Mouse (Mus musculus) A20 (cell line): ENCODE measurements around the gene Eps15.
A peak's percentile ranks its signal among the peaks of the same experiment; 100 is the strongest.

Experiments
- DNase-seq: peaks from one replicate; pipeline ENCODE4 v3.0.0-alpha.2; 2011; ENCODE audit warnings: low read depth, low spot score

The Eps15 gene

DNA sequence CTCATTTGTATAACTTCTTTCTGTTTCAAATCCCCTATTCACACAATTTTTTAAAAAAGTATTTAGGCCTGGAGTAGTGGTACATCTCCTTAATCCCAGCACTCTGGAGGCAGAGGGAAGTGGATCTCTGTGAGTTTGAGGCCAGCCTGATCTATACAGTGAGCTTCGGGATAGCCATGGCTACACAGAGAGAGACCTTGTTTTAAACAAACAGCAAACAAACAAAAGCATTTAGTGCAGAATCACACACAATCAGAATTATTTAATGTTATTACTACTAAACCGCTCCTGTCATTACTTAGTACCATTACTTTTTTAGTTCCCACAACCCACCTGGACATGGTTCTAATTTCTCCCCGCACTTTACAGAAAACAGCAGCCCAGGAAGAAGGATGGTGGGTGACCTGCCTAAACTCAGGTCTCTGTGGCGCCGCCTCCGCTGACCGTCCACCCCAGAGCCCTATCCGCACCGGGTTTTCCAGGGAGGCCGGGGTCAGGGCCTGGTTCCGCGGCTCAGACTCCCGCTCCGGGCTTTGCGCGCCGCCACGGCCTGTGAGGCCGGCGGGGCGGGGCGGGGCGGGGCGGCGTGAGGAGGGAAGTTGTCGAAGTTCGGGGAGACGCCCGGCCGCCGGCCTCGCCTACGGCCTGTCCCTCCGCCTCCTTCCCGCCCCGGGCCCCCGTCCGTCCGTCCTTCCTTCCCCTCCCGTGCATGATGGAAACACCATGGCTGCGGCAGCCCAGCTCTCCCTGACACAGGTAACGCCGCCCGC is at the start of gene Eps15:
Gene Eps15 (plus strand): TSS at position 580 of the 770 bp plus-strand sequence.
- DNase-seq, result peak; percentile 96

GRCm38 (mm10) chr4:109234185-109234584 is 45.9 kb upstream of the Eps15 start, which contains the start of gene Calr4:
Calr4 (plus strand) TSS chr4:109234485.
- DNase-seq, result no peak

DNA sequence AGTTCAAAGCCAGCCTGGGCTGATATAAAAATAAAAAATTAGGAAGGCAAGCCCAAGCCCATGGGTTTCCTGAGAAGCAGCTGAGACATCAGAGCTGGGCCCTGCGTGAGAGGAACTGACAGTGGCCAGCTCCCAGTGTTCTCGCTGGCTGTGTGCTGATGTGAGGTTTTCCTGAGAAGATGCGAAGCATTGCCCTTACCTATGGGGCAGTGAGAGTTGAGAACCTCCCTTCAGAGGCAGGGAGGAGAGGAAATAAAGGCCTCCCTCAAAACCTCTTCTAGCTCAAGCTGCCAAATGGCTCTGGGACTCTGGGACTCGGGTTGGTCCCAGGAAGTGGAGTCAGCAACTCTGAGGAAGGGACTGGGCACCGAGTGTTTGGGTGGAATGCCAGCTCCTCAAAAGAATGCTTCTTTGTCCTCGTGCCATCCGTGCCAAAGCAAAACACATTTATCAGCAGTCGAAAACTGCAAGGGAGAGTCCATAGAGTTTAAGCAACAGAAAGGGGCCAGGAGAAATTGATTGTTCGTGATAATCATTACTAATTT is 45.2 kb upstream of the Eps15 start:
- no peak for DNase-seq

DNA sequence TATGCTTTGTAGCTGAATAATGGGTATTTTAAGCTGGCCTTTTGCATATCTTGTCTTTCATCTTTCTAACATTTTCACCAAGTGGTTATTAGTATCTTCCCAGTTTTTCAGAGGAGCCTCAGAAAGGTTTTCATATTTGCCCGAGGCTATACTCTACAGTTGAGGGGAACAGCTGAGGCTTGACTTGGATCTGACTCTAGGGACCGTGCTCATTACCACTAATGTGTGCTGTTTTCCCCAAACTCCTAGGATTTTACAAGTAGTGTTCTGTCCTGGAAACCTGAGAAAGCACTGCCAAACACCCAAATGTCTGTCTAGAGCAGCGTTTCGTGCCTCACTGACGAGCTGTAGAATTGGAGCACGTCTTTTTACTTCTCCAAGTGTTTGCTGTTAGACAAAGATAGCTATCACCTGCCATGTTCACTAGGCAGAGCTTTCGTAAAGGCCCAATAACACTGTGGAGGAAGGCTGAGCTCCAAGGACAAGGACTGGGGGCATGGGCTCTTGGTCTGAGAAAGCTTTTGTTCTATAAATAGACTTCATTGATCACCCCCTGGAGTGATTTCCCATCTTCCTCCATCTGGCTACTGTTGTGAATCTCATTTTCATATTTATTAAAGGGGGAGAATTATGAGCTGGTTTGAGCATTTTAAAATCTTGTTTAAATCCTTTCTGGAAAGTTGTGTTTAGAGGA is 43.7 kb upstream of the Eps15 start:
- no peak for DNase-seq

DNA sequence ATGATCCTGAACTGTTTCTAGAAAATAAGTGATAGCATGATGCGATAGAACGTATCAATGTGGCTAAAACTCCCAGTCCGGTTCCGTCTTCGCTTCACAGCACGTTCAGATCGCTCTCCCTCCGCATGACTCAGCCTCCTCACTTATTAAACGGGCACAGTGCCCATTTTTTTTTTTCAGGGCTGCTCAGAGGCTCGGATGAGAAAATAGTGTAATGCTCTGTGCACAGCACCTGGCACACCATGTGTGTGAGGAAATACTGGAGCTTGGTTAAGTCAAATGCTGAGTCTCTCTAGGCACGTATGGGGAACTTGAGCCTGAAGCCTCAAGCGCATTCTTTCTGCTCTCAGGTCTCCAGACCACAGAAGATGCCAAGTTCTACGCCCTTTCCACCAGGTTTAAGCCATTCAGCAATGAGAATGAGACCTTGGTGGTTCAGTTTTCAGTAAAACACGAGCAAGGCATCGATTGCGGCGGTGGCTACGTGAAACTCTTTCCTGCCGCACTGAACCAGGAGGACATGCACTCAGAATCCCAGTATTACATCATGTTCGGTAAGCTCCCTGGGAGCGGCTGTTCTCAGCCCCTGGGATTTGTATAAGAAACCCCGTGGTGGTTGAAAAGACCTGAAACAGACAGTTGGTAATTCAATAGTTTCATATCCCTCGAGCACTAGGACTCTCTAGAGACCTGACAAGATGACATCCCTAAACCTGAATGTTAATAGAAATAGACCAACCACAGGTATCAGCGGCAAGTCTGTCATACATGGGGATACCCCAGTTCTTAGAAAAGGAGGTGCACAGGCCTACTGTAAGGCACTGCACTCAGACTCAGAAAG is 41.4 kb upstream of the Eps15 start:
- no peak for DNase-seq

DNA sequence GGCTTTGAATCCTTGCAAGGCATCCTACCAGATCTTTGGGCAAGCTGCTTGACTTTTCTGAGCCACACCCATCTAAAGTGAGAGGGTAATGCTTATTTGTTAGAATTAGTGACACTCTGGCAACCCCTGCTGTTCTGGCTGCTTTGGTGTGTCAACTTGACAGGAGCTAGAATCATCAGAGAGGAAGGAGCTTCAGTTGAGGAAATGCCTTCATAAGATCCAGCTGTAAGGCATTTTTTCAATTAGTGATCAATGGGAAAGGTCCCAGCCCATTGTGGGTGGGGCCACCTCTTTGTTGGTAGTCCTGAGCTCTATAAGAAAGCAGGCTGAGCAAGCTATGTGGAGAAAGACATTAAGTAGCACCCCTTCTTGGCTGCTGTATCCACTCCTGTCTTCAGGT is 38.8 kb upstream of the Eps15 start:
- DNase-seq, result no peak

- DNase-seq, result no peak
Measured at GRCm38 (mm10) chr4:109241934-109242333, 38.1 kb upstream of the Eps15 start.

DNA sequence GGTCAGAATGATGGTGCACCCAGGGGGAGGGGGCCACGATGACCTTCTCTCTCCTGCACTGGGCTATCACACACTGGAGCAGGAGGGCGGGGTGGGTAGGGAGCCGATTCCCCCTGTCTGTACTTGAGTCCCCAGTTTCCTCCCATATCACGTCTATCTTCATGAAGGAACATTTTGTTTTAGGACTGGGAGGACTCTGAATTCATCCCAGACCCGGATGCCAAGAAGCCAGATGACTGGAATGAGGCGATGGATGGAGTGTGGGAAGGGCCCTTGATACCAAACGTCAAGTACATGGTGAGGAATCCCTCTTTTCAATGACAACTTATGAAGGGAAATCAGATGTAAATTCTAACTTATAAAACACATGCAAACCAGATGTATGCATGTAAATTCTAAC is 35.6 kb upstream of the Eps15 start:
- no peak for DNase-seq

GRCm38 (mm10) chr4:109245016-109245620 is 35.0 kb upstream of the Eps15 start:
- DNase-seq, result no peak

GRCm38 (mm10) chr4:109251605-109252004 is 28.5 kb upstream of the Eps15 start:
- peak; percentile 61 for DNase-seq

- no peak for DNase-seq
Measured at GRCm38 (mm10) chr4:109252199-109252598, 27.9 kb upstream of the Eps15 start.

- no peak for DNase-seq
Measured at GRCm38 (mm10) chr4:109253664-109254151, 26.4 kb upstream of the Eps15 start.

DNA sequence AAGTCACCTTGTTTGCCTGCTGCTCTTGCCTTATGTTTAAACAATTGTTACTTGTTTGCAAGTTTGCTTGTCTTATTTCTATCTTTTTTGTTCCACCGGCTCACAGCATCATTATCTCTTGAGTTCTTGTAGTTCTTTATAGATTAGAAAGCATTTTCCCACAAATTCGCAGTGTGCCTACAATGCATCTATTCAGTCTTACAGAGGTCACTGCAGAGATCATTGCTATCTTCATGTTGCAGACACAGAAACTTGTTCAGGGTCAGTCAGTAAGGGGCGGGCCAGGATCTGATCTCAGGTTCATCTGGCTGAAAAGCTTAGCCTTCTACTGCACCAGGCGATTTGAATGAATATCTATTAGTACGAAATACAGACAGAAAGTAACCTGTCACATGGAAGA is 25.6 kb upstream of the Eps15 start:
- DNase-seq, result no peak

DNA sequence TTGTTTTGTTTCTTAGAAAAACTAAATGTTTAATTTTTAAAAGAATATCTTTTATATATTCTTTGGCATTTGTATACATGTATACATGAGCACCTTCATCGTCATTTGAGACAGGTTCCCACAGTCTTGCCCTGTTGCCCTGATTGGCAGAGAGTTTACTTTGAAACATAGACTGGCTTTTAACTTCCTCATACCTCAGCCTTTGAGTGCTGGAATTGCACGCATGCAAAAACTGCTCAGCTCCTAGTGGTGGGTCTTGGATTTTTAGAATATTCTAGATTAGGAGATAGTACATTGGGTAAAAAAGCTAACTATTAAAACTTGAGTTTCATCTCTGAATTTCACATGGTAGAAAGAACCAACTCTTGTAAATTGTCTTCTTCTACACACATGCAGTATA is 24.7 kb upstream of the Eps15 start:
- no peak for DNase-seq

DNA sequence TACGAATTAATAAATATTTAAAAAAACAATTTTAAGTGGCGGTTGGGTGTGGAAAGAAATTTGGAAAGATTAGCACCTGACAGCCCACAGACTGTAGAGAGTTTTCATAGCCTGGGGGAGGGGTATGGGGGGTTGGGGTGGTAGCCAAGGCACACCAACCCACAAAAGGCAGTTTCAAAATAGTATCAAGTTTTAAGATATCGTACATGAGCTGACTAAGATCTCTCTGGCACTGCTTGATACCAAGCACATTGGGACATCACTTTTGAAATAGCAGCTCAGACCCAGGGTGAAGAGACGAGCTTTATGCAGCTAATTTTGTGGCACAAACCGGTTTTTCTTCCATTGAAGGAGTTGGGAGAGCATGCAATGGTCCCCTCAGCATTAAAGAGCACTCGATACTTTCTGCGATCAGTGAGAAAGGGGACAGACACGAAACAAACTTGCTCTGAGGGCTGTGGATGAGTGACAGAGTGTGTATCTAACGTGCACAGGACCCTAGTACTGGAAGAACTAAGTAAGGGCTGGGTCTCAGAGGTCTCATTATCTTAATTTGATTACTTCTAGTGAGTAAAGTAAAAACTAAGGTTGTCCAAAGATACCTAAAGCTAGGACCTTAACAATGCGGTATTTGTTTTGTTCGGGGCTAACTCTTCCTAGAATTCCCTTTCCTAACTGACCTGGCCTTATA is 24.2 kb upstream of the Eps15 start:
- DNase-seq, result no peak

DNA sequence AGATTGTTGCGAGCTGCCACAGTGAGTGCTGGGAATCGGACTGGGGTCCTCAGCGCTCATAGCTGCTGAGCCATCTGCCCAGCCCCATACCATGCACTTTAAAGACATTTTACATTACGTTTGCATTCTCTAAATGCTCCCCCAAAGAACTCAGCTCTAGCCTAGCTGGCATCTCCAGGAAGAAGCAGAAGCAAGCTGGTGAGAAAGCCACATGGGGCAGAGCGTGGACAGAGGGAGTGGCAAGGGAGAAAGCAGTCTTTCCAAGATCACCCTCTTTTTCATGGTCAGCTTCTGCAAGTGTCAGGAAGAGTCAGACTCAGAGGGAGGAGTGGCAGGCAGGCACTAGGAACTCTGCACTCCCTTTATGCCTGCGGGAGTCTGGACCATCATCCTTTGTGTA is 23.3 kb upstream of the Eps15 start:
- DNase-seq, result no peak

DNA sequence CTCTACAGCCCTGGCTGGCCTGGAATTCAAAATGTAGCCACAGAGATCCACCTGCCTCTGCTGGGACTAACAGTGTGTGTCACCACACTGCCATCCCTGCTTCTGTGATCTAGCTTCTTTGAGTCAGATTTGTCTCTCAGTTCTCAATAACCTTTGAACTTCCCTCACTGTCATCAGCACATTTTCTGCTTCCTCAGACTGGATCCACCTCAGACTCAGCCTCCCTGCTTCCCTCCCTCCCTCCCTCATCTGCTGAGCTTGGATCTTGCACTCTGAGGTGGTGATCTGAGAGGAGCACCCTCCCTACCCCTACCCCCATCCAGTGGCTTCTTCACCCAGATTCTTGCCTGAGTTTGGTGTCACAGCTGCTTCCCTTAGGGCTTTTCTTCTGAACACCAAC is 22.4 kb upstream of the Eps15 start:
- no peak for DNase-seq

DNA sequence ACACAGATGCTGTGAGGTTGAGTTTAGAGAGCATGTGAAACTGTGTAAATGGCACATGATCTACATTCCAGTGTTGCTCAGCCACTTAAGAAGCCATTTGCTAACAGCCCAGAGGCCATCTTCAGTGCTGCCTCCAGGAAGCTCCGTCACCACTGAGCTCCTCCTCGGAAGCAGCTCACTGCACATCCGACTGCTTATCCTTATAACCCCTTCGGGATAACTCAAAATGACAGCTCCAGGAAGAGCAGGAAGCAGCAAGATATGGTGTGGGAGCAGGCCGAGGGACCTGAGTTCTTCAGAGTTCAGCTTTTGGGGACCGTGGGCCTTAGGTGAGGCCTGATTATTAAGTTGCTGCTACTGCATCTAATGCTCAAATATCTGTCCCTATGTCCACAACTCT is 18.0 kb upstream of the Eps15 start:
- DNase-seq, result no peak

GRCm38 (mm10) chr4:109266056-109266455 is 14.0 kb upstream of the Eps15 start:
- DNase-seq, result no peak

DNA sequence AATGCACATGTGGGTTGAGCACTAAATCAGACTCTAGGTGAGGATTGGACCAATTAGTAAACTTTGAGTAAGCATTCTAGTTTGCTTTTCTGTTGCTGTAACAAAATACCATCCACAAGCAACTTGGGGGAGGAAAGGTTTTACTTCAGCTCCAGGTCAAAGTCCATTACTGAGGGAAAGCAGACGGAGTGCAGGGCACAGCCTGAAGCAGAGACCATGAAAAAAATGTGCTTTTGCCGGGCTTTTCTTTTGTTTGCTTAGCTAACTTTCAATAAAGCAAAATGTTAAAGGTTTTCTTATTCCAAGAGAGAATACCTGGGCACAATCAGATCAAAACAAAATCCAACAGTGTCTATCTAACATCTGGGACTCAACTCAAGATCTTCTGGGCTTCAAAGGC is 13.3 kb upstream of the Eps15 start:
- no peak for DNase-seq

DNA sequence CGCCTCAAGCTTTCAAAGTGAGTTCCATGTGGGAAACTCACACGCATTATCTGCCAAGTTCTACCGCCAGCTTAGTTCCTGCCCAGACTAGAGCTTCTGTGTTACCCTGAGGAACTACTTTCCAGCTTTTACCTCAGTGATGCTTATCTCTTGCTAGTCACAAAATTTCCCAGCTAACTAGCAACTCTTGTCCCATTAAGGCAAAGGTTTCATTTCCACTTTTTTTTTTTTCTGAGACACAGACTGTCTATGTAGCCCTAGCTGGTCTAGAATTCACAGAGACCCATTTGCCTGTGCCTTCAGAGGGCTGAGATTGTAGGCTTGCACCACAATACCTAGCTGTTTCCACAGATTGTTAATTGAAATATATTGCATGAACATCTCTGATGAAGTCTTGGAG is 12.6 kb upstream of the Eps15 start:
- DNase-seq, result no peak
